Mouse (Mus musculus): ENCODE results near the gene Tmem39a. TPM values are rescaled to one million over a fixed set of nuclear protein-coding genes. Genes with fewer than 3 reads are reported as not detected.

Gene Tmem39a
- total and polyA plus RNA-seq, 3 experiments = 52.3 to 137 (median 61.9) TPM

- Histone ChIP-seq H3K4me2 (ENCODE audit: insufficient read depth, low read depth, poor library complexity, severe bottlenecking) (no peak overlapping the region), H3K27ac (ENCODE audit: insufficient read depth, low read depth) (no peak overlapping the region), H3K9ac (ENCODE audit: insufficient read depth, low read depth) (no peak overlapping the region), H3K4me1 (ENCODE audit: control insufficient read depth in 1 of 2, insufficient read depth in 2 of 2) (peaks cover 3 to 8% of the 10 kb centered on the region in 2 experiments; a peak in 3 of 4 replicates), H3K9me3 (replicated peaks; ENCODE audit: low read length) (peaks cover 2% of the 10 kb centered on the region), H3K27me3 (replicated peaks) (peaks cover 26% of the 10 kb centered on the region), H3K4me3 (replicated peaks in 1 of 3; ENCODE audit: low read depth in 2 of 3, low read length in 2 of 3, poor library complexity in 1 of 3) (no peak overlapping the region), H3K36me3 (replicated peaks in 1 of 2; ENCODE audit: control insufficient read depth in 1 of 2, insufficient read depth in 1 of 2, low read length in 1 of 2) (no peaks in the 10 kb centered on the region), H3K79me2 (replicated peaks; ENCODE audit: control insufficient read depth, extremely low read depth, insufficient read depth, poor library complexity, severe bottlenecking) (no peaks in the 10 kb centered on the region)
- dilution Hi-C loops (cut with MboI; ENCODE audit: extremely low pct_ligation_motif_present, extremely low pct_unique_long_range_greater_than_20kb, low sequenced_read_pairs) (no loop called here), in situ Hi-C loops (cut with MboI; ENCODE audit: low pct_ligation_motif_present, low pct_unique_long_range_greater_than_20kb, low sequenced_read_pairs) (no loop called here)
- TF ChIP-seq MEF2A (IDR thresholded peaks at IDR 0.05; ENCODE audit: borderline replicate concordance, low read depth, low read length) (no peak), IRF4 (IDR thresholded peaks at IDR 0.05; ENCODE audit: low read depth, low read length) (peak; percentile 50; the same call in 1 of the 2 replicates)
- no peak for DNase-seq (ENCODE audit: extremely low read depth)
Observed at GRCm38 (mm10) chr16:38555988-38556387, 2.5 kb upstream of the Tmem39a start.

- H3K9me3 ChIP-seq (replicated peaks; ENCODE audit: low read length) = no peaks in the 10 kb centered on the region
- H3K27ac ChIP-seq (ENCODE audit: insufficient read depth, low read depth) = peak overlapping the region; percentile 8; the same call in 1 of the 2 replicates
- H3K27me3 ChIP-seq (replicated peaks) = peaks cover 2% of the 10 kb centered on the region
- dilution Hi-C loops (cut with MboI; ENCODE audit: extremely low pct_ligation_motif_present, extremely low pct_unique_long_range_greater_than_20kb, low sequenced_read_pairs) = no loop called here
- peak overlapping the region; percentile 89 to 97 (median 90) for H3K4me3 ChIP-seq (replicated peaks in 1 of 3; ENCODE audit: low read depth in 2 of 3, low read length in 2 of 3, poor library complexity in 1 of 3)
- peaks cover 44% of the 10 kb centered on the region for H3K79me2 ChIP-seq (replicated peaks; ENCODE audit: control insufficient read depth, extremely low read depth, insufficient read depth, poor library complexity, severe bottlenecking)
- H3K4me1 ChIP-seq (ENCODE audit: control insufficient read depth in 1 of 2, insufficient read depth in 2 of 2) = peaks cover 7 to 35% of the 10 kb centered on the region in 2 experiments
- H3K4me2 ChIP-seq (ENCODE audit: insufficient read depth, low read depth, poor library complexity, severe bottlenecking) = peak overlapping the region; percentile 29
- H3K9ac ChIP-seq (ENCODE audit: insufficient read depth, low read depth) = peak overlapping the region; percentile 96
- DNase-seq (ENCODE audit: extremely low read depth) = peak; percentile 97
- in situ Hi-C loops (cut with MboI; ENCODE audit: low pct_ligation_motif_present, low pct_unique_long_range_greater_than_20kb, low sequenced_read_pairs) = no loop called here
- H3K36me3 ChIP-seq (replicated peaks in 1 of 2; ENCODE audit: control insufficient read depth in 1 of 2, insufficient read depth in 1 of 2, low read length in 1 of 2) = peaks cover 16 to 29% of the 10 kb centered on the region in 2 experiments
- TF ChIP-seq POLR2AphosphoS2 (IDR thresholded peaks at IDR 0.05; ENCODE audit: low read depth, low read length) (peak; percentile 87; the same call in 1 of the 2 replicates), MYC (IDR thresholded peaks at IDR 0.05; ENCODE audit: low read depth, low read length) (peak; percentile 51), CTCF (conservative IDR thresholded peaks at IDR 0.05 in 1 of 2, IDR thresholded peaks at IDR 0.05 in 1 of 2; ENCODE audit: low read depth in 2 of 2, low read length in 2 of 2) (no peak), USF2 (conservative IDR thresholded peaks at IDR 0.05; ENCODE audit: low read depth, low read length) (no peak), KAT2A (IDR thresholded peaks at IDR 0.05; ENCODE audit: insufficient replicate concordance, low read length) (peak; percentile 86; the same call in 1 of the 2 replicates), MAFK (IDR thresholded peaks at IDR 0.05; ENCODE audit: insufficient replicate concordance, low read length) (no peak), ZNF384 (IDR thresholded peaks at IDR 0.05; ENCODE audit: low read depth, low read length) (no peak), HCFC1 (IDR thresholded peaks at IDR 0.05; ENCODE audit: low read depth, low read length) (peak; percentile 96), MEF2A (IDR thresholded peaks at IDR 0.05; ENCODE audit: borderline replicate concordance, low read depth, low read length) (peak; percentile 89), NELFE (IDR thresholded peaks at IDR 0.05; ENCODE audit: low read depth, low read length) (peak; percentile 98), MXI1 (IDR thresholded peaks at IDR 0.05; ENCODE audit: low read depth, low read length) (peak; percentile 96), CHD1 (IDR thresholded peaks at IDR 0.05; ENCODE audit: low read depth, low read length) (no peak), NRF1 (IDR thresholded peaks at IDR 0.05; ENCODE audit: low read depth, low read length) (peak; percentile 97), MAZ (IDR thresholded peaks at IDR 0.05; ENCODE audit: low read depth, low read length) (peak; percentile 100), PAX5 (IDR thresholded peaks at IDR 0.05; ENCODE audit: low read length) (no peak), RCOR1 (conservative IDR thresholded peaks at IDR 0.05; ENCODE audit: low read depth, low read length) (peak; percentile 77; the same call in 1 of the 2 replicates), ETS1 (conservative IDR thresholded peaks at IDR 0.05; ENCODE audit: low read depth, low read length) (peak; percentile 61), EP300 (IDR thresholded peaks at IDR 0.05; ENCODE audit: low read length) (no peak), POLR2A (IDR thresholded peaks at IDR 0.05; ENCODE audit: low read depth, low read length) (peak; percentile 99), SMC3 (IDR thresholded peaks at IDR 0.05; ENCODE audit: low read depth, low read length) (no peak), TCF12 (IDR thresholded peaks at IDR 0.05; ENCODE audit: low read depth, low read length) (peak; percentile 97), CHD2 (IDR thresholded peaks at IDR 0.05; ENCODE audit: low read length) (peak; percentile 38; the same call in 1 of the 2 replicates), BHLHE40 (IDR thresholded peaks at IDR 0.05; ENCODE audit: low read depth, low read length) (peak; percentile 64; the same call in 1 of the 2 replicates), E2F4 (IDR thresholded peaks at IDR 0.05; ENCODE audit: insufficient replicate concordance, low read depth, low read length) (no peak), RAD21 (IDR thresholded peaks at IDR 0.05; ENCODE audit: low read depth, low read length) (no peak), TBP (conservative IDR thresholded peaks at IDR 0.05; ENCODE audit: low read depth, low read length) (peak; percentile 86), IRF4 (IDR thresholded peaks at IDR 0.05; ENCODE audit: low read depth, low read length) (peak; percentile 85), USF1 (IDR thresholded peaks at IDR 0.05; ENCODE audit: low read depth, low read length) (no peak), ZMIZ1 (IDR thresholded peaks at IDR 0.05; ENCODE audit: low read depth, low read length) (peak; percentile 91), MAX (IDR thresholded peaks at IDR 0.05; ENCODE audit: low read length) (peak; percentile 73), JUN (IDR thresholded peaks at IDR 0.05; ENCODE audit: insufficient read depth, low read depth, low read length) (peak; percentile 50; the same call in 1 of the 2 replicates)
Observed at GRCm38 (mm10) chr16:38562131-38562967, 3.9 kb downstream of the Tmem39a start.
